Mouse (Mus musculus): Measurements from ENCODE around the gene Eif4e1b. TPM values are rescaled to one million over a fixed set of nuclear protein-coding genes. Genes with fewer than 3 reads are reported as not detected.
A peak's percentile ranks its signal among the peaks of the same experiment; 100 is the strongest.

The Eif4e1b gene
- polyA plus RNA-seq, 1 experiment from 2014 or later, result not detected

GRCm38 (mm10) chr13:54808067-54808466 is 24.3 kb downstream of the Eif4e1b start:
- Histone ChIP-seq H3K4me2 (ENCODE audit: low read depth, low read length) (no peak overlapping the region), H3K4me1 (ENCODE audit: control insufficient read depth, insufficient read depth, low read length) (no peaks in the 10 kb centered on the region), H3K9ac (ENCODE audit: low read length) (no peak overlapping the region), H3K36me3 (ENCODE audit: control insufficient read depth, insufficient read depth) (no peaks in the 10 kb centered on the region), H3K27me3 (ENCODE audit: control insufficient read depth, insufficient read depth, low read length) (peaks cover 18% of the 10 kb centered on the region), H3K4me3 (ENCODE audit: low read length) (no peak overlapping the region), H3K27ac (ENCODE audit: low read length) (no peak overlapping the region), H3K9me3 (replicated peaks; ENCODE audit: control insufficient read depth, low read length) (no peaks in the 10 kb centered on the region; the same call in 1 of the 2 replicates)
- WGBS, result 66% methylated on average over 12 of the region's 12 CpGs
- ATAC-seq (replicated peaks; ENCODE audit: extremely low read depth, insufficient read depth, low FRiP score), result no peak

DNA sequence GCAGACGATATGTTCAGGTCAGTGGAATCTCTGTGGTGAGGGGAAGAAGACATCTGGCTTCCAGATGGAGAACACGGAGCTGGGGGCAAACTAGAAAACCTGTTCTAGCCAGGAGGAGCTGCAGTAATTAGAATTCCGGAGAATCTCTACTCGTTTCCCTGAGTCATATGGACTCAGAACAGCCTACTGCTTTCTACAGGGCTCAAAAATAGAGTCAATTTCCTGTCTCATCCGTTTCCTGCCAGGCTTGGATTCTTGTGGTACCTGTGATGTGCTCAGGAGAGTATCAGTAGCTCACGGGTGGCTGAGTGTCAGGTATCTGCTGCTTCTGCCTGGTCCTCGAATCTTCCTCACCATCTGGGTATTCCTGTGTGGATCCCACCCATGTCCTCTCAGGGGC is 27.7 kb downstream of the Eif4e1b start:
- 45% methylated on average over 7 of the region's 7 CpGs for WGBS
- H3K4me1 ChIP-seq (ENCODE audit: control insufficient read depth, insufficient read depth, low read length), result no peaks in the 10 kb centered on the region
- ATAC-seq (replicated peaks; ENCODE audit: extremely low read depth, insufficient read depth, low FRiP score), result no peak

DNA sequence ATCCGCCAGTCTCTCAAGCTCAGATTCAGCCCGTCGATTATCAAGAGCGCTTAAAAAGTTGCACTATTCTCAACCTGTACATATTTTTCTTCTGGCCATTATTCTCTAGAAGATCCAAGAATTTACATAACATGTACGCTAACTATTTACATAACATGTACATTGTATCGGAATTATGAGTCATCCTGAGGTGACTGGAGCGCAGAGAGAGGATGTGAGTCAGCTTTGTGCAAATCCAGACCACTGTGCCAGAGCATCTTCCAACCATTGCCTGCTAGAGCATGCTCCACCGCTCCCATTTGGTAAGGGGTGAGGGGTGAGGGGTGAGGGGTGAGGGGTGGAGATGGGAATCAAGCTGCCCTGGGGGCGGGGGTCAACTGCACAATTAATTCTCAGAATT is 29.6 kb downstream of the Eif4e1b start:
- Histone ChIP-seq H3K9me3 (replicated peaks; ENCODE audit: control insufficient read depth, low read length) (no peaks in the 10 kb centered on the region), H3K4me1 (ENCODE audit: control insufficient read depth, insufficient read depth, low read length) (no peaks in the 10 kb centered on the region), H3K4me3 (ENCODE audit: low read length) (no peak overlapping the region), H3K27me3 (ENCODE audit: control insufficient read depth, insufficient read depth, low read length) (no peaks in the 10 kb centered on the region), H3K4me2 (ENCODE audit: low read depth, low read length) (no peak overlapping the region), H3K9ac (ENCODE audit: low read length) (no peak overlapping the region), H3K36me3 (ENCODE audit: control insufficient read depth, insufficient read depth) (no peaks in the 10 kb centered on the region), H3K27ac (ENCODE audit: low read length) (no peak overlapping the region)
- no peak for ATAC-seq (replicated peaks; ENCODE audit: extremely low read depth, insufficient read depth, low FRiP score)
- WGBS, result 77% methylated on average over 9 of the region's 9 CpGs

More for the DNA sequence above, 27.7 kb downstream of the Eif4e1b start:
- peaks cover 3% of the 10 kb centered on the region; the same call in 1 of the 2 replicates for H3K27me3 ChIP-seq (ENCODE audit: control insufficient read depth, insufficient read depth, low read length)
- H3K4me2 ChIP-seq (ENCODE audit: low read depth, low read length), result no peak overlapping the region
- H3K9ac ChIP-seq (ENCODE audit: low read length), result no peak overlapping the region
- H3K27ac ChIP-seq (ENCODE audit: low read length), result no peak overlapping the region
- no peak overlapping the region for H3K4me3 ChIP-seq (ENCODE audit: low read length)
- no peaks in the 10 kb centered on the region for H3K36me3 ChIP-seq (ENCODE audit: control insufficient read depth, insufficient read depth)
- H3K9me3 ChIP-seq (replicated peaks; ENCODE audit: control insufficient read depth, low read length), result no peaks in the 10 kb centered on the region

DNA sequence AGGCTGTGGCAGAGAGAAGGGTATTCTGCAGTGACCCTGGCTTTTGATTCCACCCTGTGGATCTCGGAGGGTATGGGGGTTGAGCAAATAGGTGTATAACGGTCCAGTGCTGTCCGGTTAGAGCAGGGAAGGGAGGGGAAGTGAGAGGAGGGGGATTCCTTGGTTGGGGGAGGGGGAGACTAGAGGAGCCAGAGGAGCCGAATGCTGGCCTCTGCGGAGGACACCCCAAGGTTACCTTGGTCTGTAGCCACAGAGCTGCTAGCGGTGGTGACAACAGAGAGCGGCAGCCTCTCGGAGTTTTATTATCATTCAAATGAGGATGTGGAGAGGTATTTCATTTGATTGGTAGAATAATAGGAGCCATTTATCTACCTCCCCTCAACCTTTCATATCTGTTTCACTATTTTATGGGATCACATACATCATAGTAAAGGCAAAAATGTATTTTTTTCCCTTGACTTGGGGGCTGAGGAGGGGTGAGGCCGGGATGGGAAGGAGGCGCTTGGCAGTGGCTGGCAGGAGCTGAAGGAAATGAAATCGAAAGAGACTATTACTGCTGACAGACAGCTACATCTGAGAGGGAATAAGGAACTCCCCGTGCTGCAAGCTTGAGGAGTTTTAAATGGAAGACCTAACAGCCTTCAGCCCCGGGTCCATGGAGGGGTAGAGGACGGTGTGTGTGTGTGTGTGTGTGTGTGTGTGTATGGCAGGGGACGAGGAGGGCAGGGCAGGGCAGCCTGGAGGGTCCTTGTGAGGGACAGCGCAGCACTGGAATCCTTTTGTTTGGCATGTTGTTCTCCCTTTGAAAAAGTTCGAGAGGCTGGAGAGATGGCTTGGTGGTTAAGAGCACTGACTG is 34.8 kb downstream of the Eif4e1b start:
- no peak overlapping the region for H3K4me2 ChIP-seq (ENCODE audit: low read depth, low read length)
- no peaks in the 10 kb centered on the region for H3K9me3 ChIP-seq (replicated peaks; ENCODE audit: control insufficient read depth, low read length)
- no peaks in the 10 kb centered on the region for H3K36me3 ChIP-seq (ENCODE audit: control insufficient read depth, insufficient read depth)
- 32% methylated on average over 17 of the region's 17 CpGs for WGBS
- H3K4me3 ChIP-seq (ENCODE audit: low read length), result no peak overlapping the region
- no peaks in the 10 kb centered on the region for H3K4me1 ChIP-seq (ENCODE audit: control insufficient read depth, insufficient read depth, low read length)
- H3K27me3 ChIP-seq (ENCODE audit: control insufficient read depth, insufficient read depth, low read length), result no peaks in the 10 kb centered on the region
- H3K9ac ChIP-seq (ENCODE audit: low read length), result no peak overlapping the region
- no peak for ATAC-seq (replicated peaks; ENCODE audit: extremely low read depth, insufficient read depth, low FRiP score)
- H3K27ac ChIP-seq (ENCODE audit: low read length), result no peak overlapping the region

GRCm38 (mm10) chr13:54821106-54821505 is 37.3 kb downstream of the Eif4e1b start:
- Histone ChIP-seq H3K4me3 (ENCODE audit: low read length) (no peak overlapping the region), H3K4me2 (ENCODE audit: low read depth, low read length) (no peak overlapping the region), H3K4me1 (ENCODE audit: control insufficient read depth, insufficient read depth, low read length) (0 out of 2 replicates have a peak, but pooled peaks cover 2% of the 10 kb centered on the region), H3K27me3 (ENCODE audit: control insufficient read depth, insufficient read depth, low read length) (no peaks in the 10 kb centered on the region; the same call in 1 of the 2 replicates), H3K36me3 (ENCODE audit: control insufficient read depth, insufficient read depth) (no peaks in the 10 kb centered on the region), H3K9me3 (replicated peaks; ENCODE audit: control insufficient read depth, low read length) (no peaks in the 10 kb centered on the region), H3K9ac (ENCODE audit: low read length) (no peak overlapping the region), H3K27ac (ENCODE audit: low read length) (no peak overlapping the region)
- 72% methylated on average over 4 of the region's 4 CpGs for WGBS
- ATAC-seq (replicated peaks; ENCODE audit: extremely low read depth, insufficient read depth, low FRiP score), result no peak

GRCm38 (mm10) chr13:54821931-54822330 is 38.1 kb downstream of the Eif4e1b start:
- no peak for ATAC-seq (replicated peaks; ENCODE audit: extremely low read depth, insufficient read depth, low FRiP score)
- no peak overlapping the region for H3K4me3 ChIP-seq (ENCODE audit: low read length)
- H3K27me3 ChIP-seq (ENCODE audit: control insufficient read depth, insufficient read depth, low read length), result no peaks in the 10 kb centered on the region; the same call in 1 of the 2 replicates
- H3K27ac ChIP-seq (ENCODE audit: low read length), result no peak overlapping the region
- WGBS, result 65% methylated on average over 2 of the region's 2 CpGs
- no peaks in the 10 kb centered on the region for H3K36me3 ChIP-seq (ENCODE audit: control insufficient read depth, insufficient read depth)
- no peak overlapping the region for H3K4me2 ChIP-seq (ENCODE audit: low read depth, low read length)
- no peaks in the 10 kb centered on the region for H3K9me3 ChIP-seq (replicated peaks; ENCODE audit: control insufficient read depth, low read length)
- no peak overlapping the region for H3K9ac ChIP-seq (ENCODE audit: low read length)
- 0 out of 2 replicates have a peak, but pooled peaks cover 2% of the 10 kb centered on the region for H3K4me1 ChIP-seq (ENCODE audit: control insufficient read depth, insufficient read depth, low read length)

DNA sequence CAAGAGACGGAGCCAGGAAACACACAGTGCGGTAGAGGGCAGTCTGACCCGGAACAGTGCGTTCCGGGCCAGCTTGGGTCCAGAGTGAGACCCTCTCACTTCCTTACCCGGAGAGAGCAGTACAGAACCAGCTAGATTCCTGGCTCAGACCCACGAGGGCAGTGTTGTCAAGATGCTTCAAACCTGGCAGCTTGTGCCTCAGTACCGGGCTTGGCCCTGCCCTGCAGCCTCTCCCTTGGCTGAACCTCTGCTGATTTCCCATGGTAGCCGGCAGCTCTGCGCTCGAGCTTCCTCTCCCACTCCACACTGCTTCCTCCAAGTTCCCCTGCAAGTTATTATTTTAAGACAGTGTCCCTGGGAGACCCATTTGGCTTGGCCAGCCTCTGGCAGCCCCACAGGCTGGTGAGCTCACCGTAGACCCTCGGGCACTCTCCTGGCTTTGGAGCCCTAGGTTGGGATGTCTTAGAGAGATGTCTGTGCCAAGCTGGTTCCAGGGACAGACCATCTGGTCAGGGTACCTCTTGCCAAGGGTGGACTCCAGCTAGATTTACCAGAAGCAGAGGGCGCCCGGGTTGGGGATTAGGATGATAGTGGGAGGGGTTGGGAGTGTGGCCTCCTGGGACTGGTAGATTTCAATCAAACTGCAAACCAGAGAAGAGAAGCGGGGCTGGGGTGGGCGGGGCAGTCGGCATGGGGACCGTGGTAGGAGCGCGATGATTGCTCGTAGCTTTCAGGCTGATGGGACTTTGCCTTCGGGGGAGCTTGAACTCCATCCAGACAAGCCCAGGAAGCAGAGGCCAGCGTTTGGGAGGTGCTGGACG is 40.5 kb downstream of the Eif4e1b start:
- H3K4me1 ChIP-seq (ENCODE audit: control insufficient read depth, insufficient read depth, low read length), result 0 out of 2 replicates have a peak, but pooled peaks cover 2% of the 10 kb centered on the region
- no peak for ATAC-seq (replicated peaks; ENCODE audit: extremely low read depth, insufficient read depth, low FRiP score)
- H3K4me3 ChIP-seq (ENCODE audit: low read length), result 0 out of 2 replicates have a peak overlapping the region, but pooled peaks have one; percentile 3
- WGBS, result 18% methylated on average over 25 of the region's 25 CpGs
- no peaks in the 10 kb centered on the region for H3K36me3 ChIP-seq (ENCODE audit: control insufficient read depth, insufficient read depth)
- peak overlapping the region; percentile 51 for H3K4me2 ChIP-seq (ENCODE audit: low read depth, low read length)
- no peaks in the 10 kb centered on the region; the same call in 1 of the 2 replicates for H3K27me3 ChIP-seq (ENCODE audit: control insufficient read depth, insufficient read depth, low read length)
- H3K9me3 ChIP-seq (replicated peaks; ENCODE audit: control insufficient read depth, low read length), result no peaks in the 10 kb centered on the region
- H3K9ac ChIP-seq (ENCODE audit: low read length), result no peak overlapping the region
- no peak overlapping the region for H3K27ac ChIP-seq (ENCODE audit: low read length)

GRCm38 (mm10) chr13:54827992-54828391 is 44.2 kb downstream of the Eif4e1b start:
- 42% methylated on average over 7 of the region's 7 CpGs for WGBS
- Histone ChIP-seq H3K27ac (ENCODE audit: low read length) (no peak overlapping the region), H3K27me3 (ENCODE audit: control insufficient read depth, insufficient read depth, low read length) (no peaks in the 10 kb centered on the region; the same call in 1 of the 2 replicates), H3K4me1 (ENCODE audit: control insufficient read depth, insufficient read depth, low read length) (0 out of 2 replicates have a peak, but pooled peaks cover 2% of the 10 kb centered on the region), H3K4me2 (ENCODE audit: low read depth, low read length) (no peak overlapping the region), H3K36me3 (ENCODE audit: control insufficient read depth, insufficient read depth) (no peaks in the 10 kb centered on the region), H3K9me3 (replicated peaks; ENCODE audit: control insufficient read depth, low read length) (no peaks in the 10 kb centered on the region), H3K4me3 (ENCODE audit: low read length) (no peak overlapping the region), H3K9ac (ENCODE audit: low read length) (no peak overlapping the region)
- ATAC-seq (replicated peaks; ENCODE audit: extremely low read depth, insufficient read depth, low FRiP score), result no peak
